Mouse (Mus musculus) forebrain, embryonic 14.5 days (tissue): ENCODE data around the gene Trnau1ap. TPM values are rescaled to one million over a fixed set of nuclear protein-coding genes. Genes with fewer than 3 reads are reported as not detected.
A peak's percentile ranks its signal among the peaks of the same experiment; 100 is the strongest.

Experiments used
- ATAC-seq: fragments of 200-750 bp; cut with Nextera tagmentation; 2 replicates; pipeline ENCODE4 v1.8.0; 2017; ENCODE audit warnings: mild to moderate bottlenecking, moderate library complexity
- DNase-seq: peaks from one replicate; pipeline ENCODE4 v3.0.0-alpha.2; 2015; ENCODE audit warnings: low spot score
- H3K27ac ChIP-seq: fragments of 300-500 bp; sonication (generic); 2 replicates; pipeline ENCODE4 v1.5.1; 2014; ENCODE audit warnings: low read depth, mild to moderate bottlenecking, control low read depth, low read length, moderate library complexity
- H3K27me3 ChIP-seq: fragments of 300-500 bp; sonication (generic); replicated peaks from 2 replicates; pipeline ENCODE4 v1.6.1; 2014; ENCODE audit warnings: low read length, control low read depth, mixed read lengths; ENCODE audit not compliant: control insufficient read depth, insufficient read depth
- H3K36me3 ChIP-seq: fragments of 300-500 bp; sonication (generic); 2 replicates; pipeline ENCODE4 v1.6.1; 2014; ENCODE audit warnings: low read length, control low read depth; ENCODE audit not compliant: control insufficient read depth, insufficient read depth
- H3K4me1 ChIP-seq: fragments of 300-500 bp; sonication (generic); 2 replicates; pipeline ENCODE4 v1.6.1; 2014; ENCODE audit warnings: antibody characterized with exemption, low read length, control low read depth; ENCODE audit not compliant: control insufficient read depth, insufficient read depth
- H3K4me2 ChIP-seq: fragments of 300-500 bp; sonication (generic); 2 replicates; pipeline ENCODE4 v1.6.1; 2014; ENCODE audit warnings: mild to moderate bottlenecking, control low read depth, low read length
- H3K4me3 ChIP-seq: fragments of 300-500 bp; sonication (generic); 2 replicates; pipeline ENCODE4 v1.5.1; 2014; ENCODE audit warnings: low read depth, low read length, control low read depth
- H3K9ac ChIP-seq: fragments of 300-500 bp; sonication (generic); 2 replicates; pipeline ENCODE4 v1.6.1; 2014; ENCODE audit warnings: mild to moderate bottlenecking, low read length, control low read depth, moderate library complexity
- H3K9me3 ChIP-seq: fragments of 300-500 bp; sonication (generic); replicated peaks from 2 replicates; pipeline ENCODE4 v1.6.1; 2016; ENCODE audit warnings: low read length, control low read depth, mixed read lengths; ENCODE audit not compliant: control insufficient read depth
- WGBS: fragments of 180-500 bp; shearing (Covaris S2); extraction: QIAGEN DNeasy Blood & Tissue Kit; methylation state at CpG from one replicate; pipeline ENCODE4 v1.1.7; 2014; 5-methylcytosine and 5-hydroxymethylcytosine counted together
- polyA plus RNA-seq: library from polyadenylated mRNA; unstranded; fragments of >200 nt; fragmentation: Nextera tagmentation; extraction: Ambion mirVana; gene quantifications from 2 replicates; pipeline ENCODE4 v1.2.1, GENCODE M21; 2014

The Trnau1ap gene
- polyA plus RNA-seq, 1 experiment from 2014 or later, result 97.9 TPM

DNA sequence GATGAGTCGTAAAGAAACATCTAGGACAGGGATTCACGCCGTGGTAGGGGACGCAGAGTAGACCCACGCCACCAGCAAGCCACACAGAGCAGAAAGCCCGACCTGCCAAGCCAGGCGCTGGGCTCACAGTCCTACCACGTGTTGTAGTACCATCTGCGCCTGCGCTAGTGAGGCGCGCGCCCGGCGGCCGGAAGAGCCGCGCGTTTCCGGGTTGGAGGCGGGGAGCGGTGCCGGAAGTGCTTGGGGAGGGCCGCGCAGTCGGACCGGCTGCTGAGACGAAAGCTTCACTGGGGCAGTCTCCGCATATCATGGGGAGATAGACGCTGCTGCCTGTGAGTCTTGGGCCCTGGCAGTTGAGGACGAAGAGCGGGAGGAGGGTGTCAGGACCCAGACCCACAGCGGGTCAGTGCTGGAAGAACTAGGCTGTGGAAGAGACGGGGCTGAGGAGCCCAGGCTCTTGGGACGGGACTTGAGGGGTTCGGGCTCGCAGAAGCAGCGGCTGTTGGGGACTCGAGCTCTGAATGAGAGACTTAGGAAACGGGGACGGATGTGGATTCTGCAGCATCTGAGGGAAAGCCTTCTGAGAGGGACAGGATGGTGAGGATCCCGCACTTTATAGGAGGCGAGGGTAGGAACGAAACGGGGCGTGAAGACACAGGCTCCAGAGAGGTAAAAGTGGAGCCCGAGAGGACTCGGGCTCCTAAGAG lies 55.0 kb downstream of the Trnau1ap start, which contains the start of gene Taf12:
TSS of gene Taf12 (plus strand) at position 220 of the 707 bp plus-strand sequence.
- Histone ChIP-seq H3K36me3 (no peaks in the 10 kb centered on the region), H3K4me2 (peak within 1 kb of the TSS; percentile 89), H3K27me3 (no peaks in the 10 kb centered on the region), H3K4me1 (peaks cover 9% of the 10 kb centered on the region), H3K9ac (peak within 1 kb of the TSS; percentile 94), H3K4me3 (peak within 1 kb of the TSS; percentile 71), H3K27ac (peak within 1 kb of the TSS; percentile 83), H3K9me3 (no peaks in the 10 kb centered on the region)
- DNase-seq (peak; percentile 97), ATAC-seq (peak; percentile 88)
- under 1% methylated on average over 48 of the region's 48 CpGs for WGBS

DNA sequence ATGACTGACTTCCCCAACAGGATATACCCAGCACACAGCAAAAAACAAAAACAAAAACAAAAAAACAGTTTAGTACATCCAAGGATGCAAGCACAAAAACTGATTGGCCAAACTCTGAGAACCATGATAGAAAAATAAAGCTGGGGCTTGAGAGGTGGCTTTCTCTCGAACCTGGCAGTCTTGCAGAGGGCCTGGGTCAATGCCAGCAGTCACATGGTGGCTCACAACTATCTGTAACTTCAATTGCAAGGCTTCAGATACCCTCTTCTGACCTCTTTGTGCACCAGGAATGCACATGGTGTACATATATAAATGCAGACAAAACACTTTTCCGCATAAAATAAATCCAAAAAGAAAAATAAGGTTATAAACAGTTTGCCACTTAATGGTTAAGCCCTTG lies 56.2 kb downstream of the Trnau1ap start:
- Histone ChIP-seq H3K36me3 (no peaks in the 10 kb centered on the region), H3K4me2 (peak overlapping the region; percentile 89), H3K4me1 (peaks cover 9% of the 10 kb centered on the region), H3K4me3 (peak overlapping the region; percentile 71; the same call in 1 of the 2 replicates), H3K27ac (no peak overlapping the region), H3K9ac (peak overlapping the region; percentile 94; the same call in 1 of the 2 replicates), H3K9me3 (no peaks in the 10 kb centered on the region), H3K27me3 (no peaks in the 10 kb centered on the region)
- WGBS, result 53% methylated on average over 2 of the region's 2 CpGs
- no peak for DNase-seq
- ATAC-seq, result no peak

DNA sequence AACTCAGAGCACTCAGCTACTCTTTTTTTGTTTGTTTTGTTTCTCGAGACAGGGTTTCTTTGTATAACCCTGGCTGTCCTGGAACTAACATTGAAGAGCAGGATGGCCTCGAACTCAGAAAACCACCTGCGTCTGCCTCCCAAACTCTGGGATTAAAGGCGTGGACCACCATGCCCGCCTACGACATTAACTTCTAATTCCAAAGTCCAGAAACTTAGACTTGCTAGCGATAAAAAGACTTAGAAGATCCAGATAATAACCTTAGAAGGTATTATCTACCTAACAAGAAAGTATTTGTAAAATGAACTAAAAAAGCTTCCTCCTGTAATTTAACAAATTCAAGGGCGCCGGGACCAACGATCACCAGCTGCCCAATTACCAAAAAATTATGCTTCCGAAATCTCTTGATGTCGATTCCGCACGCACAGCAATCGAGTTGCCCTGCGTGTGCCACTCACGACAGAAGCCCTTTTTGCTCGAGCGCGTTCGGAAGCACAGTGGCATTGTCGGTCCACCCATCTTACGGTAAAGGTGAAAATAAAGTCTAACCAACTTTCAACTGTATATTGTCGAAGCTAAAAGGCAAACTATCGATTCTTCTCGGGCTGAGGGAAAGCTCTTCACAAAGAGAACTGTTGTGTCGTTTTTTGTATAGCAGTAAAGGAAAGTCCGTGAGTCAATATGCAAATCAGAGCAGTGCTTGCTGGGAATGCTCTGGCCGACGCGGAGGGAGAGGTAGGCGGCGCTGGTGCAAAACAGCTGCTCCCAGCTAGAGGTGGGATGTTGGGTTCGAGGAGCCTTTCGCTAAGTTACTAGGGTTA lies 59.4 kb downstream of the Trnau1ap start:
- H3K27ac ChIP-seq, result peak overlapping the region; percentile 91
- H3K9ac ChIP-seq, result peak overlapping the region; percentile 71
- H3K36me3 ChIP-seq, result no peaks in the 10 kb centered on the region
- H3K4me2 ChIP-seq, result peak overlapping the region; percentile 54
- peaks cover 5% of the 10 kb centered on the region for H3K4me1 ChIP-seq
- no peaks in the 10 kb centered on the region for H3K27me3 ChIP-seq
- peak overlapping the region; percentile 25 for H3K4me3 ChIP-seq
- no peaks in the 10 kb centered on the region for H3K9me3 ChIP-seq
- DNase-seq (peak; percentile 97), ATAC-seq (peak; percentile 76)
- under 1% methylated on average over 35 of the region's 35 CpGs for WGBS

DNA sequence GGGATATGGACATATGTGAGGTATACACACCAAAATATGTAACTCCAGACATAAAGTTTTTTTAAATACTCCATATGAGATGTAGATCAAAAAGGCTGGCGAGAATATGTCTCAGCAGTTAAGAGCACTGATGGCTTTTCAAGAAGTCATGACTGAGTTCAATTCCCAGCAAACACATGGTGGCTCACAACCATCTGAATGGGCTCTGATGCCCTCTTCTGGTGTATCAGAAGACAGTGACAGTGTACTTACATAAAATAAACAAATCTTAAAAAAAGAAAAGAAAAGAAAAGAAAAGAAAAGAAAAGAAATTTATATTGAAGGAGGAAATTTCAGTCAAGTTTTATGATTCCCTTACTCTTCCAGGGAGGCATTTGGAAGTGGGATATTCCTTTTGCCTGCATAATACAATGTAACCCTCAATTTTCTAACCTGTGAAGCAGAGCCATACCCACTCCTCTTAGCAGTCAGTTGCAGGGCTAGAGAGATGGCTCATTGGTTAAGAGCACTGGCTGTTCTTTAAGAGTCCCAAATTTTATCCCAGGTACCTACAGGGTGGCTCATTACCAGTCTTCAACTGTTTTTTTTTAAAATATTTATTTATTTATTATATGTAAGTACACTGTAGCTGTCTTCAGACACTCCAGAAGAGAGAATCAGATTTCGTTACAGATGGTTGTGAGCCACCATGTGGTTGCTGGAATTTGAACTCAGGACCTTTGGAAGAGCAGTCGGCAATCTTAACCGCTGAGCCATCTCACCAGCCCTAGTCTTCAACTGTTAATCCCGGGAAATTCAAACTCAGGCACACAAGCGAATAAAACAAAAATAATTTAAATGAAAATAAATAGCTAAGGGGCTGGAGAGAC lies 60.2 kb downstream of the Trnau1ap start:
- Histone ChIP-seq H3K9ac (no peak overlapping the region), H3K36me3 (no peaks in the 10 kb centered on the region), H3K4me3 (no peak overlapping the region), H3K27me3 (no peaks in the 10 kb centered on the region), H3K4me1 (peaks cover 5% of the 10 kb centered on the region), H3K4me2 (no peak overlapping the region), H3K9me3 (no peaks in the 10 kb centered on the region), H3K27ac (peak overlapping the region; percentile 91; the same call in 1 of the 2 replicates)
- DNase-seq (peak; percentile 38), ATAC-seq (no peak)
- WGBS, result 18% methylated on average over 6 of the region's 6 CpGs

DNA sequence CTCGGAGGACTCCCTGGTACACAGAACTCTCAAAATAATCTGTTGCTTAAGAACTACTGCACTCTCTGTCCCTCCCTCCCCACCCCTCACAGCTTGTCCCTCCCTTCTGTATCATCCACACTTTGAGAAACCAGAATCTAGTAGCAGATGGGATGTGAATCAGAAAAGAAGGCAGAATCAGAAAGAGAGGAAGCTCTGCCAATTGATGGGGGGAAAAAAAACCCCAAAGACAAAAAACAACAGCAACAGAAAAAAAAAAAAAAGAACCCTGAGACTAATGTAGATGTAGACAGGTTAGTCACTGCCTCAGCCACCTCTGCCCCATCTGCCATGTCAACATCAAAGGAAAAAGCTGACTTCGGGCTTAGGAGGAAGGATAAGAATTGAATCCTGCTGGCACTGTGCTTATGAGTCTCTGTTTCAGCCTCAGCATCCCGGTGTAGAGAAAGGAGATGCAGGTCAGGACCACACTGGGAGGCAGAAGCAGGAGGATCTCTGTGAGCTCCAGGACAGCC lies 62.4 kb downstream of the Trnau1ap start:
- WGBS, result 86% methylated on average over 3 of the region's 3 CpGs
- Histone ChIP-seq H3K27me3 (no peaks in the 10 kb centered on the region), H3K27ac (0 out of 2 replicates have a peak overlapping the region, but pooled peaks have one; percentile 21), H3K4me3 (no peak overlapping the region), H3K4me1 (no peaks in the 10 kb centered on the region), H3K9me3 (no peaks in the 10 kb centered on the region), H3K36me3 (no peaks in the 10 kb centered on the region), H3K4me2 (no peak overlapping the region), H3K9ac (no peak overlapping the region)
- DNase-seq (no peak), ATAC-seq (no peak)

DNA sequence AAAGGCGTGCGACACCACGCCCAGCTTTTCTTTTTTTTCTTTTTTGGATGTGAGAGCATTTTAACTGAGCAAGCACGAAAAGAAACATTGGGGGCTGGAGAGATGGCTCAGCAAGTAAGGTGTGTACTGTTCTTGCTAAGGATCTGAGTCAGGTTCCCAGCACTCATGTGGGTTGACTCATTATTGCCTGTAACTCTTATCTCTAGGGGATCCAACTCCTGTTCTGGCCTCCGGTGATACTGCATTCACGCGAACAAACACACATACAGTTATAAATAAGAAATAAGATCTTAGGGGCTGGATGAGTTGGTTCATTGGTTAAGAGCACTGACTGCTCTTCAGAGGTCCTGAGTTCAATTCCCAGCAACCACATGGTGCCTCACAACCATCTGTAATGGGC lies 66.0 kb downstream of the Trnau1ap start:
- no peaks in the 10 kb centered on the region for H3K9me3 ChIP-seq
- 94% methylated on average over 7 of the region's 7 CpGs for WGBS

DNA sequence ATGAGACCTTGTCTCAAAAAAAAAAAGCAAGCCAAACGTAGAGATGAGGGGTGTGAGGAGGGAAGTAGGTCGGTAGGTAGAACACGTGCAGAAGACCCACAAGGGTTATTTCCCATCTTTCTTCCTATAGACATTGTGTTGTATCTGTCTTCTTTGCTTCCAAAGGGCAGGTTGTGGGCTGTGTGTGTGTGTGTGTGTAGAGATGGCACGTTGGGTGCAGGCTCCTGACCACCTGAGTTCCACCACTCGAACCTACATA lies 67.1 kb downstream of the Trnau1ap start:
- Histone ChIP-seq H3K36me3 (no peaks in the 10 kb centered on the region), H3K27ac (no peak overlapping the region), H3K4me3 (no peak overlapping the region), H3K9me3 (no peaks in the 10 kb centered on the region), H3K9ac (no peak overlapping the region), H3K27me3 (no peaks in the 10 kb centered on the region), H3K4me2 (no peak overlapping the region), H3K4me1 (peaks cover 8% of the 10 kb centered on the region)
- WGBS, result 74% methylated on average over 5 of the region's 5 CpGs
- ATAC-seq, result no peak
- DNase-seq, result no peak

More for the DNA sequence above, 66.0 kb downstream of the Trnau1ap start:
- peaks cover 8% of the 10 kb centered on the region for H3K4me1 ChIP-seq
- no peak overlapping the region for H3K27ac ChIP-seq
- ATAC-seq (no peak), DNase-seq (no peak)
- no peaks in the 10 kb centered on the region for H3K36me3 ChIP-seq
- H3K9ac ChIP-seq, result no peak overlapping the region
- H3K4me3 ChIP-seq, result no peak overlapping the region
- H3K27me3 ChIP-seq, result no peaks in the 10 kb centered on the region
- no peak overlapping the region for H3K4me2 ChIP-seq
